Mouse (Mus musculus): ENCODE data around the gene Zbtb25.

Gene Zbtb25

GRCm38 (mm10) chr12:76297830-76298229 lies 71.6 kb downstream of the Zbtb25 start:
- DNase-seq (ENCODE audit: low read depth, low spot score) = no peak

Measured in ZHBTc4 (cell line).